Mouse (Mus musculus) cortical plate, adult 2 months (tissue): ENCODE data around the gene Tars.

Source experiments
- CTCF ChIP-seq: fragments of 200-500 bp; IDR thresholded peaks from 2 replicates; pipeline ENCODE4 v1.5.1; 2011; ENCODE audit warnings: mild to moderate bottlenecking, control low read depth, low read length; ENCODE audit not compliant: insufficient read depth; ENCODE audit errors: extremely low read depth
- POLR2A ChIP-seq: fragments of 200-500 bp; IDR thresholded peaks from 2 replicates; pipeline ENCODE4 v1.6.1; 2011; ENCODE audit warnings: mild to moderate bottlenecking, low read length, control low read depth; ENCODE audit not compliant: insufficient read depth; ENCODE audit errors: extremely low read depth

- TF ChIP-seq CTCF, result no peak
- TF ChIP-seq POLR2A, result no peak
Observed at GRCm38 (mm10) chr15:11361824-11362223, 37.6 kb downstream of the Tars start.
